Mouse (Mus musculus) small intestine, adult 2 months (tissue): ENCODE data around the gene Stx8.

Experiments used
- CTCF ChIP-seq: fragments of 200-500 bp; IDR thresholded peaks from 2 replicates; pipeline ENCODE4 v1.5.1; 2012; ENCODE audit warnings: low read depth, mild to moderate bottlenecking, control low read depth, inconsistent platforms, low read length, moderate library complexity, mixed read lengths; ENCODE audit not compliant: insufficient replicate concordance, insufficient read length; ENCODE audit errors: extremely low read depth
- POLR2A ChIP-seq: fragments of 200-500 bp; IDR thresholded peaks from 2 replicates; pipeline ENCODE4 v1.6.1; 2012; ENCODE audit warnings: low read depth, mild to moderate bottlenecking, control low read depth, inconsistent platforms, low read length, moderate library complexity

- TF ChIP-seq POLR2A (no peak), CTCF (no peak)
Observed at GRCm38 (mm10) chr11:68067806-68068205, 101.8 kb downstream of the Stx8 start.
